Mouse (Mus musculus) liver, adult (tissue): ENCODE results near the gene Tceal1.

Experiments
- GATA4 ChIP-seq: IDR thresholded peaks from 2 replicates; pipeline ENCODE4 v1.6.1; 2014; ENCODE audit warnings: mild to moderate bottlenecking, low read length; ENCODE audit not compliant: insufficient replicate concordance

Gene Tceal1

GRCm38 (mm10) chrX:136707446-136708167, at the start of gene Tceal1:
Gene Tceal1 (plus strand): TSS chrX:136707982.
- no peak for TF ChIP-seq GATA4

GRCm38 (mm10) chrX:136666281-136666706, 41.5 kb upstream of the Tceal1 start:
- TF ChIP-seq GATA4, result no peak

- TF ChIP-seq GATA4, result no peak
These were observed 39.0 kb upstream of the Tceal1 start for GRCm38 (mm10) chrX:136668794-136669193.

- no peak for TF ChIP-seq GATA4
These were observed 26.8 kb upstream of the Tceal1 start for GRCm38 (mm10) chrX:136680989-136681388.

- no peak for TF ChIP-seq GATA4
These were observed 15.5 kb upstream of the Tceal1 start for GRCm38 (mm10) chrX:136692294-136692675.

- TF ChIP-seq GATA4, result no peak
These were observed 14.6 kb upstream of the Tceal1 start for GRCm38 (mm10) chrX:136693196-136693595.

GRCm38 (mm10) chrX:136708168-136708681, 443 bp downstream of the Tceal1 start:
- no peak for TF ChIP-seq GATA4

- no peak for TF ChIP-seq GATA4
These were observed 1.0 kb downstream of the Tceal1 start for GRCm38 (mm10) chrX:136708782-136709181.

GRCm38 (mm10) chrX:136732016-136732415, 24.2 kb downstream of the Tceal1 start:
- no peak for TF ChIP-seq GATA4

GRCm38 (mm10) chrX:136740087-136740790, 32.5 kb downstream of the Tceal1 start:
- no peak for TF ChIP-seq GATA4

- TF ChIP-seq GATA4, result no peak
These were observed 33.2 kb downstream of the Tceal1 start for GRCm38 (mm10) chrX:136740791-136741650.

GRCm38 (mm10) chrX:136741651-136742201, 33.9 kb downstream of the Tceal1 start:
- TF ChIP-seq GATA4, result no peak

- no peak for TF ChIP-seq GATA4
These were observed 34.5 kb downstream of the Tceal1 start for GRCm38 (mm10) chrX:136742241-136742640.

- no peak for TF ChIP-seq GATA4
These were observed 34.9 kb downstream of the Tceal1 start for GRCm38 (mm10) chrX:136742661-136743103.

- TF ChIP-seq GATA4, result no peak
These were observed 35.7 kb downstream of the Tceal1 start, which contains the start of gene Morf4l2 for GRCm38 (mm10) chrX:136743459-136743858. Gene Morf4l2 (minus strand): TSS chrX:136743690.
